Comparison of ENCODE assay signal across 15 mouse cellular contexts in the genomic region with DNA sequence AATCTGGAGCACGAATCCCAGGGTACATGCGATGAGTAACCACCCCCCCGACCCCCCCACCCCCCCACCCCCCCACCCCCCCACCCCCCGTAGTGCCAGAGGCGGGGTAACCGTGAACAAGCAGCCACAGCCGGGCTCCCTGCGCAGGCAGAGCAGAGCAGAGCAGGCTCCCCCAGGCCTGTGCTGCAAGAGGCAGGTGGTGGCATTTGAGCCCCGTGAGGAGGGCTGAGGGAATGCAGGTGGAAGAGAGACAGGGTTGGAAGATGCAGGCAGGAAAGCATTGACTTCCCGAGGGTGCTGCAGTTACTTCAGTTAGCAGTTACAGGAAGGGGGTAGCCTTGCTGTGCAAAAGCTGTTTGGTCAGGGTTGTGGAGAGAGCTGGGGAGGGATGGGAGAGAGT. TPM values are rescaled to one million over a fixed set of nuclear protein-coding genes. Genes with fewer than 3 reads are reported as not detected.
DNase-seq lines count a peak whose midpoint lies in the region; ATAC-seq and TF ChIP-seq lines count a peak whose summit lies in the region.
"Had no signal": no experiment of that assay in that cellular context is flagged by ENCODE, and none has a peak within 500 bp of the region (broad histone marks: within the 10 kb centered on the region; RNA-seq: fewer than 3 reads in every experiment).

No protein-coding gene starts in this region.

- H3K4me3 ChIP-seq in olfactory bulb, adult 2 months (ENCODE audit: insufficient read depth, low read depth, low read length): no peak overlapping the region
- H3K4me3 ChIP-seq: kidney, embryonic 15.5 days; limb, embryonic 12.5 days had no signal

- intact Hi-C loops in left cerebral cortex, postnatal 10 days (cut with DNase I): no loop called here

- H3K4me1 ChIP-seq in olfactory bulb, adult 2 months (ENCODE audit: control insufficient read depth, insufficient read depth, low read length): peaks cover 31% of the 10 kb centered on the region
- H3K4me1 ChIP-seq: kidney, embryonic 15.5 days had no signal

- H3K27ac ChIP-seq in olfactory bulb, adult 2 months (ENCODE audit: insufficient read depth, low read depth, low read length): peak overlapping the region; percentile 74
- H3K27ac ChIP-seq: kidney, embryonic 15.5 days; limb, embryonic 12.5 days had no signal

- 11% methylated on average over 10 of the region's 10 CpGs for WGBS in olfactory bulb, adult 2 months

- DNase-seq in left cerebral cortex, adult 11 months (ENCODE audit: low spot score): peak; percentile 35
- DNase-seq in left cerebral cortex, postnatal 10 days (ENCODE audit: extremely low spot score in 1 of 2, low spot score in 2 of 2): no peak
- DNase-seq in MN1 (ENCODE audit: low spot score): peak; percentile 56
- peak; percentile 38 for DNase-seq in embryo, embryonic 10.5 days (ENCODE audit: low spot score)
- DNase-seq in urinary bladder, postnatal 10 days (ENCODE audit: low spot score): no peak
- DNase-seq: adrenal gland, postnatal 10 days; cerebellum, adult 8-10 months; gastrocnemius, postnatal 14 days; heart, postnatal 10 days had no signal

- 0 out of 2 replicates have a peak, but pooled peaks have one; percentile 9 for TF ChIP-seq CTCF in olfactory bulb, adult 2 months (IDR thresholded peaks at IDR 0.05; ENCODE audit: insufficient read depth, low read depth, low read length)

- no peak for ATAC-seq in activated CD4-positive, CD25-positive, alpha-beta regulatory T cell, adult 4 months

- no peak for TF ChIP-seq POLR2A in olfactory bulb, adult 2 months (IDR thresholded peaks at IDR 0.05; ENCODE audit: insufficient read depth, low read depth, low read length)

RNA-seq across cellular contexts. Expression of a gene that starts 17.5 kb away (rescaled TPM):
- under 1 TPM; 0.32 to 0.39 TPM for total RNA-seq in left cerebral cortex, postnatal 10 days (2021)
- not detected in 2 replicates for polyA plus RNA-seq in olfactory bulb, adult 2 months (2012; ENCODE audit: insufficient read depth, insufficient read length, low replicate concordance, missing spikeins)
- polyA plus RNA-seq in activated CD4-positive, CD25-positive, alpha-beta regulatory T cell, adult 4 months (2017; shearing (Covaris generic)): not detected
- total RNA-seq: heart, postnatal 10 days had no signal
- polyA plus RNA-seq: limb, embryonic 12.5 days; lung, embryonic 16.5 days had no signal

RNA-seq across cellular contexts. Expression of a gene that starts 28.3 kb away (rescaled TPM):
- total RNA-seq in left cerebral cortex, postnatal 10 days (2021): not detected
- not detected in 2 replicates for polyA plus RNA-seq in olfactory bulb, adult 2 months (2012; ENCODE audit: insufficient read depth, insufficient read length, low replicate concordance, missing spikeins)
- polyA plus RNA-seq in activated CD4-positive, CD25-positive, alpha-beta regulatory T cell, adult 4 months (2017; shearing (Covaris generic)): not detected
- total RNA-seq: adrenal gland, postnatal 10 days; gastrocnemius, postnatal 14 days; heart, postnatal 10 days had no signal
- polyA plus RNA-seq: limb, embryonic 12.5 days; lung, embryonic 16.5 days; stomach, embryonic 16.5 days had no signal

RNA-seq across cellular contexts. Expression of a gene that starts 39.9 kb away (rescaled TPM):
- 100 to 1,000 TPM; 101 to 109 TPM for total RNA-seq in left cerebral cortex, postnatal 10 days (2021)
- not detected in 2 replicates for polyA plus RNA-seq in olfactory bulb, adult 2 months (2012; ENCODE audit: insufficient read depth, insufficient read length, low replicate concordance, missing spikeins)
- 100 to 1,000 TPM; 170 to 212 TPM for polyA plus RNA-seq in activated CD4-positive, CD25-positive, alpha-beta regulatory T cell, adult 4 months (2017; shearing (Covaris generic))

RNA-seq across cellular contexts. Expression of a gene that starts 40.5 kb away (rescaled TPM):
- total RNA-seq in left cerebral cortex, postnatal 10 days (2021): 10 to 100 TPM in 1 of 2 experiments, 1 to 10 TPM in 1; 7.4 to 10.2 TPM
- polyA plus RNA-seq in olfactory bulb, adult 2 months (2012; ENCODE audit: insufficient read depth, insufficient read length, low replicate concordance, missing spikeins): not detected in 2 replicates
- polyA plus RNA-seq in activated CD4-positive, CD25-positive, alpha-beta regulatory T cell, adult 4 months (2017; shearing (Covaris generic)): 10 to 100 TPM; 23.4 to 28.1 TPM

RNA-seq across cellular contexts. Expression of a gene that starts 53.6 kb away (rescaled TPM):
- total RNA-seq in left cerebral cortex, postnatal 10 days (2021): 10 to 100 TPM; 91.9 to 93.6 TPM
- polyA plus RNA-seq in olfactory bulb, adult 2 months (2012; ENCODE audit: insufficient read depth, insufficient read length, low replicate concordance, missing spikeins): 107 TPM in 1 of 2 replicates, not detected in the other
- polyA plus RNA-seq in activated CD4-positive, CD25-positive, alpha-beta regulatory T cell, adult 4 months (2017; shearing (Covaris generic)): 10 to 100 TPM; 10.1 to 16.2 TPM

Comparison
In these comparisons a context has a peak if more than half of its experiments do, and no peak if none do; other contexts are left out.
1. DNase-seq: peak in left cerebral cortex, adult 11 months (single experiment), MN1 (single experiment) and embryo, embryonic 10.5 days (single experiment); none in left cerebral cortex, postnatal 10 days (0 of 2) and urinary bladder, postnatal 10 days (single experiment).